Mouse (Mus musculus) bone marrow, adult 2 months (tissue): ENCODE data around the gene Rxrb. TPM values are rescaled to one million over a fixed set of nuclear protein-coding genes. Genes with fewer than 3 reads are reported as not detected.

Source experiments
- H3K27ac ChIP-seq: fragments of 200-500 bp; 2 replicates; pipeline ENCODE4 v1.5.1; 2012; ENCODE audit warnings: low read depth, mild to moderate bottlenecking, control low read depth, inconsistent platforms, low read length; ENCODE audit not compliant: control insufficient read depth, poor library complexity, insufficient read depth
- H3K4me1 ChIP-seq: fragments of 200-500 bp; 2 replicates; pipeline ENCODE4 v1.6.1; 2011; ENCODE audit warnings: low read length; ENCODE audit not compliant: control insufficient read depth, insufficient read depth
- H3K4me3 ChIP-seq: fragments of 200-500 bp; replicated peaks from 2 replicates; pipeline ENCODE3; 2011; ENCODE audit warnings: mild to moderate bottlenecking, low read depth, low read length, control low read depth; ENCODE audit not compliant: control insufficient read depth
- CTCF ChIP-seq: fragments of 200-500 bp; IDR thresholded peaks from 2 replicates; pipeline ENCODE4 v1.5.1; 2011; ENCODE audit warnings: low read length, control low read depth; ENCODE audit not compliant: control insufficient read depth, insufficient read depth
- POLR2A ChIP-seq: fragments of 200-500 bp; IDR thresholded peaks from 2 replicates; pipeline ENCODE4 v1.6.1; 2011; ENCODE audit warnings: low read depth, mild to moderate bottlenecking, control low read depth, low read length, borderline replicate concordance; ENCODE audit not compliant: control insufficient read depth
- WGBS: fragments of 180-500 bp; shearing (Covaris S2); methylation state at CpG from one replicate; pipeline ENCODE4 v1.1.7; 2018; 5-methylcytosine and 5-hydroxymethylcytosine counted together
- polyA plus RNA-seq: library from polyadenylated mRNA; stranded (reverse); fragments of >200 nt; gene quantifications from 2 replicates; pipeline ENCODE4 v1.2.4, GENCODE M21; 2011; ENCODE audit warnings: low replicate concordance; ENCODE audit not compliant: missing spikeins, insufficient read depth, insufficient read length

Rxrb gene
- polyA plus RNA-seq, 1 experiment: 70.9 TPM

- no peak for TF ChIP-seq POLR2A
- TF ChIP-seq CTCF: no peak
- WGBS: 94% methylated on average over 9 of the region's 9 CpGs
- H3K4me1 ChIP-seq: peaks cover 6% of the 10 kb centered on the region
- H3K27ac ChIP-seq: no peak overlapping the region
- H3K4me3 ChIP-seq: no peak overlapping the region
Measured at GRCm38 (mm10) chr17:34035517-34035916, 3.9 kb downstream of the Rxrb start.

GRCm38 (mm10) chr17:34036647-34037046 lies 5.0 kb downstream of the Rxrb start:
- Histone ChIP-seq H3K4me1 (peaks cover 2% of the 10 kb centered on the region; the same call in 1 of the 2 replicates), H3K4me3 (no peak overlapping the region), H3K27ac (no peak overlapping the region; the same call in 1 of the 2 replicates)
- 0 out of 2 replicates have a peak, but pooled peaks have one; percentile 0 for TF ChIP-seq CTCF
- TF ChIP-seq POLR2A: peak; percentile 35; the same call in 1 of the 2 replicates
- WGBS: 85% methylated on average over 10 of the region's 10 CpGs

GRCm38 (mm10) chr17:34037241-34037640 lies 5.6 kb downstream of the Rxrb start:
- WGBS: 90% methylated on average over 7 of the region's 7 CpGs
- Histone ChIP-seq H3K4me3 (no peak overlapping the region), H3K4me1 (peaks cover 2% of the 10 kb centered on the region; the same call in 1 of the 2 replicates), H3K27ac (no peak overlapping the region)
- TF ChIP-seq POLR2A: no peak
- TF ChIP-seq CTCF: no peak

GRCm38 (mm10) chr17:34038440-34038839 lies 6.8 kb downstream of the Rxrb start:
- no peak overlapping the region for H3K4me3 ChIP-seq
- 36% methylated on average over 20 of the region's 21 CpGs for WGBS
- H3K27ac ChIP-seq: no peak overlapping the region
- no peak for TF ChIP-seq CTCF
- no peak for TF ChIP-seq POLR2A
- no peaks in the 10 kb centered on the region for H3K4me1 ChIP-seq

- WGBS: 15% methylated on average over 28 of the region's 28 CpGs
- TF ChIP-seq POLR2A (no peak), CTCF (no peak)
- Histone ChIP-seq H3K4me1 (no peaks in the 10 kb centered on the region), H3K4me3 (no peak within 1 kb of the TSS), H3K27ac (no peak within 1 kb of the TSS)
Measured at GRCm38 (mm10) chr17:34038878-34039561, 7.4 kb downstream of the Rxrb start, which contains the start of gene Col11a2. Gene Col11a2, plus strand, starts transcription at chr17:34039437.

- H3K27ac ChIP-seq: no peak overlapping the region
- TF ChIP-seq POLR2A: no peak
- TF ChIP-seq CTCF: no peak
- no peaks in the 10 kb centered on the region for H3K4me1 ChIP-seq
- 28% methylated on average over 17 of the region's 17 CpGs for WGBS
- no peak overlapping the region for H3K4me3 ChIP-seq
Measured at GRCm38 (mm10) chr17:34039562-34040450, 8.2 kb downstream of the Rxrb start.

- H3K4me1 ChIP-seq: no peaks in the 10 kb centered on the region; the same call in 1 of the 2 replicates
- TF ChIP-seq POLR2A: no peak
- TF ChIP-seq CTCF: no peak
- 86% methylated on average over 14 of the region's 14 CpGs for WGBS
- H3K4me3 ChIP-seq: no peak overlapping the region
- H3K27ac ChIP-seq: no peak overlapping the region
Measured at GRCm38 (mm10) chr17:34045941-34046340, 14.3 kb downstream of the Rxrb start.

- Histone ChIP-seq H3K4me3 (no peak overlapping the region), H3K4me1 (no peaks in the 10 kb centered on the region; the same call in 1 of the 2 replicates), H3K27ac (peak overlapping the region; percentile 32; the same call in 1 of the 2 replicates)
- WGBS: 14% methylated on average over 5 of the region's 5 CpGs
- no peak for TF ChIP-seq CTCF
- TF ChIP-seq POLR2A: no peak
Measured at GRCm38 (mm10) chr17:34047404-34048050, 15.9 kb downstream of the Rxrb start.
